Mouse (Mus musculus): ENCODE results near the gene Tmed5. TPM values are rescaled to one million over a fixed set of nuclear protein-coding genes. Genes with fewer than 3 reads are reported as not detected.
"Not testable (repeated sequence)": the region's sequence is repeated elsewhere in the genome, so short reads cannot be mapped to it uniquely, and the experiment has no call there.

Tmed5 gene
- 100 to 1,000 TPM in 2 of 3 experiments, 10 to 100 TPM in 1; 98.0 to 130 (median 103) TPM for polyA plus RNA-seq (2017; shearing (Covaris generic))

- ATAC-seq = peak; percentile 99
These were observed at the start of gene Tmed5, which contains the start of gene Ccdc18 for GRCm38 (mm10) chr5:108132441-108133243. Gene Tmed5 (minus strand): TSS chr5:108132620. Gene Ccdc18 (plus strand): TSS chr5:108132875.

DNA sequence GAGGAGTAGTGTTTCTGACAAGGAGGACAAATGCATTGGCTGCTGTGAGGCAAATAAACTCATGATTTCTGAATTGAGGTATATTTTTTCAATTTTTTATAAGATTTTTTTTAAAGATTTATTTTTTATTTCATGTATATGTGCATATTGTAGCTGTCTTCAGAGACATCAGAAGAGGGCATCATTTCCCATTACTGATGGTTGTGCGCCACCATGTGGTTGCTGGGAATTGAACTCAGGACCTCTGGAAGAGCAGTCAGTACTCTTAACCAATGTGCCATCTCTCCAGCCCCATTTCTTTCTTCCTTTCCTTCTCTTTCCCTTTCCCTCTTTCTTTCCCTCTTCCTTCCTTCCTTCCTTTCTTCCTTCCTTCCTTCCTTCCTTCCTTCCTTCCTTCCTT is 31.3 kb upstream of the Tmed5 start:
- ATAC-seq = no peak

GRCm38 (mm10) chr5:108160796-108161195 is 28.4 kb upstream of the Tmed5 start:
- ATAC-seq = no peak

DNA sequence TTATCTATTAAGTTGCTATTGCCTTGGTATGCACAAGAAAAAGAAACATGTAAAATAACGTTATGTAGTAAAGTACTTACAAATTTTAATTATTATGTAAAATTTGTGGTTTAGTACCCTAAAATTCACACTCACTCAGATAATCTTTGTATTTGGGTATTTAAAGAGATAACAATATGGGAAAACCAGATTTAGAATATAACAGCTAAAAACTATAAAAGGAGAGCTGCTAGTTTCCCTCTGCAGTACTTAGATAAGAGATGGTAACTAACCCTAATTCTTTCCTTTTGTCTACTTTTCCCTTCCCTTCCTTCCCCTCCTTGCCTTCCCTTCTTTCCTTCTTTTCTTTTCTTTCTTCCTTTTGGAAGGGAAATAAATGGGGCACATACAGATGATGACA is 20.2 kb upstream of the Tmed5 start:
- ATAC-seq = no peak

DNA sequence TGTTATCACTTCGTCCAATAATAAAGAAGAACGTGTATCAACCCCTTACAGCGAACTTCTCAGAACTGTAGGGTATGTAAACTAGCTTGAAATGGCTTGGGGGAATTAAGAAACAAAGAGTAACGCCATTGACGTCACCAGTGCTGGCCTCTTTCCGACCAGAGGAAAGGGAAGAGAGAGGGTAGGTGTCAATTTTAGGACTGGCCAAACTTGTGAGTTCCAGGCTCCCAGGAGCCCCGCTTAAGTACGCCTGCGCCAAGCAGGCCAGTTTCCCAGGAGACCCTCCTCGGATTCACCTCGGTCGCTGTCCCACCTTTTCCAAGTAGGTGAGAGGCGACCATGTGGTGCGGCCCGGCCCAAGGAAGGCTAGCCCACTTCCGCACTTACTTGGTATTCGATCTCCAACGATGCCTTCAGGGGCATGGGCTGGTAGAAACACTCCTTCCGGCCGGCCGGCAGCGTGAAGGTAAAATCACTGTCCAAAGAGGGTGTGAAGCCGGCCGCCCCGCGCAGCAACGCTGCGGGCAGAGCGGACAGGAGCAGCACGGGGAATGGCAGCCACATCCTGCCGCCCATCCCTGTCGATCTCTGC is 475 bp downstream of the Tmed5 start:
- ATAC-seq = peak; percentile 11

GRCm38 (mm10) chr5:108120221-108120900 is 12.1 kb downstream of the Tmed5 start:
- no peak for ATAC-seq

GRCm38 (mm10) chr5:108117693-108118092 is 14.7 kb downstream of the Tmed5 start:
- no peak for ATAC-seq

- ATAC-seq = no peak
These were observed 23.1 kb downstream of the Tmed5 start for GRCm38 (mm10) chr5:108109346-108109745.

DNA sequence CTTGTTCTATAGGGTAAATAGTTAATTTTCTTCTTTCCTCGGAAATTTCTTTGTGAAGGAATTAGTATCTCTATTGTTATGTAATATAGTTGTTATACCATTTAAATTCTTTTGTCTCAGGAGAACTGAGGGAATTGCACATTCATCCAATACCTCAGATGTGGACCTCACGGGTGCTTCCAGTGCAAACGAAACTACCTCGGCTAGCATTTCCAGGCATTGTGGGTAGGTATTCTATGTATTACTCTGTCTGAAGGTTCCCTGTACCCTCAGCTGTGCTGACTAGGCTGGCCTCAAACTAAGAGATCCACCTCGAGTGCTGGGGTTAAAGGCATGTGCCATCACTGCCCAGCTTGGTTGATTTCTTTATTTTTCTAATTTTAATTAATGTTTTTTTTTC is 28.1 kb downstream of the Tmed5 start:
- no peak for ATAC-seq

GRCm38 (mm10) chr5:108100196-108100595 is 32.2 kb downstream of the Tmed5 start:
- ATAC-seq = no peak

DNA sequence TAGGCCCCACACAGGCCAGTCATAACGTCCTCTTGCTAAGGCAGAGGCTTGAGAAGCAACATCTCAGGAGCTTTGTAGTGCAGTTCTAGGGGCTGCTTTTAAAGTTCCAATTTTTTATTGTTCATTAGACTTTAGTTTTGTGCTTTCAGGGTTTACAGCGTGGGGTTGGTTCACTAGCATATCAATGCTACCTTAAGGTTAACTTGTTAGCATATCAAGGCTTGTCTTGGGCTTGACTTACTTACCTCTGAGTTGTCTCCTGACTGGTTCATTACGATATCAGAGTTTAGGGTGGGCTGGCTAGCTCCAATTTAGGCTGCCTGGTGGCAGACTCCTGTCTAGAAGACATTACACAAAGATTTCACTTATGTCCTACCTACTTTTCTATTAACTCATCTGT is 34.7 kb downstream of the Tmed5 start:
- no peak for ATAC-seq

DNA sequence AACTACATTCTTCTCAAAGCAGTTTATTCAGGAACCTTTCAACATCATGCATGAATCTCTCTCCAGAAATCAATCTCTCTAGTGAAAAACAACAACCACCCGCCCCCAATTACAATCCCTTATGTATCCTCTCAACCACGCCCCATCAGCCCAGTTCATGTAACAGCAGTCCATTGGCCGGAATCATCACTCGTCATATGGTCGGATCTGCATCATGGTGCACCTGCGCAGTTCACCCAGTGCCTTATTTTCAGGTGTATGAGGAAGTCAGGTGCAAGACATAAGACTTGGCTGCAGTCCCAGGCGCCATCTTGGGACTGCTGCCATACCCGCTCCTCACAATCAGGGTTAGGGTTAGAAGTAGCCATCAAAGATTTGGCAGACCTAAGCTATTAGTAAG is 39.7 kb downstream of the Tmed5 start:
- not testable (repeated sequence) for ATAC-seq

- ATAC-seq = no peak
These were observed 47.0 kb downstream of the Tmed5 start for GRCm38 (mm10) chr5:108085440-108085839.

DNA sequence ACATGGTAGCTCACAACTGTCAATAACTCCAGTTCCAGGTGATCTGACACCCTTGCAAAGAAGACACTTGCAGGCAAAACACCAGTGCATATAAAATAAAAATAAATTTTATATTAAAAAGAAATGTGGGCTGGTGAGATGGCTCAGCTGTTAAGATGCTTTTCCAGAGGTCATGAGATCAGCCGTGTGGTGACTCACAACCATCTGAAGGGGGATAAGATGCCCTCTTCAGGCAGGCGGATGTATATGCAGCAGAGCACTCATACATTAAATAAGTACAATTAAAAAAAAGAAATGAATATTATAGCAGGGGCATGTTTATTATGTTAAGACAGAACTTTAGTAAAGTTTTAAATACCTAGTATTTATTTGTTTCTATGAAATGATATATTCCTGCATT is 50.0 kb downstream of the Tmed5 start:
- ATAC-seq = peak; percentile 57

DNA sequence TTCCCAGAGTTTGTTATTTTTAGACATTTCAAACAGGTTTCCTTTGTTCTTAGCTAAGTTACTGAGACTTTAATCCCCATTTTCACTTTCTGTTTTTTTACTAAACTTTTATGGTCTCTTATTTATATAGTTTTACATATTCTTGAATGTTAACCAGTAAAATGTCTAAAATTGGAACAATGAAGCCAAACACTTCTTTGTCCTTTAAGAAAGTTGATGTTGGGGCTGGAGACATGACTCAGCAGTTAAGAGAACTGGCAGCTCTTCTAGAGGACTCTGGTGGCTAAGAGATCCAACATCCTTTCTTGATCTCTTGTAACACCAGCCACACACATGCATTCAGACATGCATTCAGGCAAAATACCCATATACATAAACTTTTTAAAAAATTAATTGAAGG is 52.8 kb downstream of the Tmed5 start:
- no peak for ATAC-seq

DNA sequence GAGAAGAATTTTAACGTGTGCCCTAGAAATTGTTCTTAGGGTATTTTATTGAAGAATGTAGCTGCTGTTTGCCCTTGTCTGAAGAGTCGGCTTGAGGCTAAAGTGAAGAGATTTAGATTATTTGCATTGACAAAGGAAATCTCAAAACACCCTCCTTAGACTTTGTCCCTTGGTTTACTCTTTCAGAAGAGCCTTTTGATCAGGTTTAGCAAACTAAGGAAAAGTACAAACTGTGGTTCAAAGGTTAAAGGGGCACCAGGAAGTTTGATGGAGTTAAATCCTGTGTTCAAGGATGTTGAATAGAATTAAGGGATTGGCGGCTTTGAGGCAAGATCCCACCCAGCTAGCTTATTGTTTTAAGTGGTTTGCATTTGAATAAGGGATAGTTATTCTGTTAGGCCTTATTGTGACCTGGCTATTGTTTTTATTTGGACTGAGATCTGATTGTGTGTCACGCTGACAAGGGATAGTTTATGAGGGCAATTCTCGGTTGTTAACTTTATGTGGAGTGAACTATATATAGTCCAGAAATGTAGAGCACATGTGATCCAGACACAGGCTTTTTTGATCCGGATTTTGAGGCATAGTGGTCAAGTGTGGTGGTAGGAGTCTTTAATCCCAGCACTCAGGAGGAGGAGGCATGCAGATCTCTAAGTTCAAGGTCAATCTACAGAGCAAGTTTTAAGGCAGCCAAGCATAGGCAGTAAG is 55.4 kb downstream of the Tmed5 start:
- no peak for ATAC-seq

DNA sequence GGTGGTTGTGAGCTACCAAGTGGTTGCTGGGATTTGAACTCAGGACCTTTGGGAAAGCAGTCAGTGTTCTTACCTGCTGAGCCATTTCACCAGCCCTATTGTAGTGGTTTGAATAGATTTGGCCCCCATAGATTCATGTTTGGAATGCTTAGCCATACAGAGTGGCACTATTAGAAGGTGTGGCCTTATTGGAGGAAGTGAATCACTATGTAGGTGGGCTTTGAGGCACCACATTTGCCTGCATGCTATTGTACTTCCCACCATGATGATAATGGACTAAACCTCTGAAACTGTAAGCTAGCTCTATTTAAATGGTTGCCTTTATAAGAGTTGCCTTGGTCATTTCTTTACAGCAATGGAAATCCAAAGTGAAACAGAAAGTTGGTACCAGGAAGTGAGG is 56.2 kb downstream of the Tmed5 start:
- no peak for ATAC-seq

DNA sequence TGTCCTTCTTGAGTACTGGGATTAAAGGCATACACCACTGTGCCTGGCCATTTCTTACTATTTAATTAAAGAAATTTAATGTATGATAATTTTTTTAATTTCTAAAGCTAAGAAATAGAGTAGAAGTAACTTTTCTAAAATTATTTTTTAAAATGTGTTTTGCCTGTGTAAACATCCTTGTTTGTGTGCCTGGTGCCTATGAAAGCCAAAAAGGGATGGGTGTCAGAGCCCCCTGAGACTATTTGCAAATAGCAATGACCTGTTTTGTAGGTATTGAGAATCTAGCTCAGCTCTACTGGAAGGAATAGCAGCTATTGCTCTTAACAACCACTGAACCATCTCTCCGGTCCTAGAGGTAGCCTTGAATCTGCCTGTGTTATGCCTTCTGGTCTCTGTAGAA is 60.1 kb downstream of the Tmed5 start:
- no peak for ATAC-seq

GRCm38 (mm10) chr5:108065465-108066411 is 66.7 kb downstream of the Tmed5 start, which contains the start of gene Mtf2:
Gene Mtf2 (plus strand): TSS chr5:108065674.
- ATAC-seq = peak; percentile 95

DNA sequence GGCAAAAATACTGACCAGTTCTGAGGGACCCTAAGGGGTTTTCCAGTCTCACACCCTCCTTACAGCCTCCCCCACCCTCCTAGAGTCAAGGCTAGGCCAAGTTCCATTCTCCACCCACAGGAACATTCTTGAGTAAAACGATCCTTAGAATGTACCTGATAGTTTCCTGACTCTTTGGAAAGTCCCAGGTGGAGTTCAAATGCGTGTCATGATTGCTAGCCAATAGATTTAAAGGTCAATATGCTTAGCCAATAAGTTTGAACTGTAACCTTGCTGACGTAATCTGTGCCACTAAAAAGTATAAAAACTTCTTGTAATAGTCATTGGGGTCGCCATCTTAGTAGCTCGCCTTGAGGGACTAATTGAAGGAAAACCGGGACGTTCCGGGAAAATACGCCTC is 72.0 kb downstream of the Tmed5 start:
- no peak for ATAC-seq
